Comparison of ENCODE assay signal across 8 mouse cellular contexts in genomic region chr5:28316722-28317245, GRCm38 (mm10). TPM values are rescaled to one million over a fixed set of nuclear protein-coding genes. Genes with fewer than 3 reads are reported as not detected.
DNase-seq lines count a peak whose midpoint lies in the region; ATAC-seq lines count a peak whose summit lies in the region.

Gene Rbm33, plus strand, starts transcription at chr5:28317121.

- ATAC-seq in megakaryocyte progenitor cell, adult 5-6 weeks (replicated peaks; ENCODE audit: poor library complexity) = peak; percentile 82

- DNase-seq in adipocyte (ENCODE audit: low spot score) = peak; percentile 87
- peak; percentile 97 for DNase-seq in embryo, embryonic 10 days (ENCODE audit: low spot score)
- DNase-seq in gastrocnemius, postnatal 10 days = peak; percentile 85
- DNase-seq in induced T-regulatory cell, adult 2 months (ENCODE audit: low read depth) = peak; percentile 90
- peak; percentile 68 to 86 for DNase-seq in left cerebral cortex, adult 9 months (ENCODE audit: low spot score in 2 of 2)
- DNase-seq in right cerebral cortex, postnatal 14 days = peak; percentile 86
- peak; percentile 82 for DNase-seq in urinary bladder, postnatal 36 days (ENCODE audit: low spot score in 2 of 2)

RNA-seq across cellular contexts. Expression of gene Rbm33, which starts in this region (rescaled TPM):
- 10 to 100 TPM; 31.7 to 37.0 TPM for total RNA-seq in gastrocnemius, postnatal 10 days (2021)
- 30.7 and 35.4 TPM in 2 replicates for total RNA-seq in megakaryocyte progenitor cell, adult 5-6 weeks (2015)
- 35.4 and 54.0 TPM in 2 replicates for total RNA-seq in megakaryocyte progenitor cell, adult 5-6 weeks (2017)

Comparison
In these comparisons a context has a peak if more than half of its experiments do, and no peak if none do; other contexts are left out.
1. Peak in every context shown above with its lines: DNase-seq and ATAC-seq.